Mouse (Mus musculus): Measurements from ENCODE around the gene Exoc6b. TPM values are rescaled to one million over a fixed set of nuclear protein-coding genes. Genes with fewer than 3 reads are reported as not detected.
"Not testable (repeated sequence)": the region's sequence is repeated elsewhere in the genome, so short reads cannot be mapped to it uniquely, and the experiment has no call there.

Exoc6b gene
- polyA plus RNA-seq, 1 experiment, result 0.56 TPM

GRCm38 (mm10) chr6:84631588-84631987 lies 437.7 kb downstream of the Exoc6b start:
- no peak overlapping the region for H3K4me3 ChIP-seq (replicated peaks)
- no peaks in the 10 kb centered on the region; the same call in 1 of the 2 replicates for H3K4me1 ChIP-seq
- peaks cover 2% of the 10 kb centered on the region for H3K27me3 ChIP-seq (replicated peaks)
- H3K36me3 ChIP-seq (replicated peaks; ENCODE audit: low read length), result no peaks in the 10 kb centered on the region
- no peak for TF ChIP-seq FLI1 (IDR thresholded peaks at IDR 0.05; ENCODE audit: low read length)
- H3K9me3 ChIP-seq, result no peaks in the 10 kb centered on the region

- no peak overlapping the region for H3K4me3 ChIP-seq (replicated peaks)
- H3K4me1 ChIP-seq, result no peaks in the 10 kb centered on the region; the same call in 1 of the 2 replicates
- TF ChIP-seq FLI1 (IDR thresholded peaks at IDR 0.05; ENCODE audit: low read length), result no peak
- TF ChIP-seq GATA1 (IDR thresholded peaks at IDR 0.05; ENCODE audit: borderline replicate concordance, low read length), result no peak
- H3K27me3 ChIP-seq (replicated peaks), result peaks cover 2% of the 10 kb centered on the region
- no peaks in the 10 kb centered on the region for H3K36me3 ChIP-seq (replicated peaks; ENCODE audit: low read length)
- H3K9me3 ChIP-seq, result no peaks in the 10 kb centered on the region
Measured at GRCm38 (mm10) chr6:84630276-84630675, 439.0 kb downstream of the Exoc6b start.

- H3K4me1 ChIP-seq, result no peaks in the 10 kb centered on the region; the same call in 1 of the 2 replicates
- peaks cover 2% of the 10 kb centered on the region for H3K27me3 ChIP-seq (replicated peaks)
- H3K4me3 ChIP-seq (replicated peaks), result no peak overlapping the region
- no peaks in the 10 kb centered on the region for H3K36me3 ChIP-seq (replicated peaks; ENCODE audit: low read length)
- H3K9me3 ChIP-seq, result no peaks in the 10 kb centered on the region
- no peak for TF ChIP-seq GATA1 (IDR thresholded peaks at IDR 0.05; ENCODE audit: borderline replicate concordance, low read length)
- no peak for TF ChIP-seq FLI1 (IDR thresholded peaks at IDR 0.05; ENCODE audit: low read length)
Measured at GRCm38 (mm10) chr6:84628831-84629230, 440.5 kb downstream of the Exoc6b start.

- Histone ChIP-seq H3K9me3 (no peaks in the 10 kb centered on the region), H3K4me1 (no peaks in the 10 kb centered on the region), H3K27me3 (replicated peaks) (peaks cover 2% of the 10 kb centered on the region), H3K4me3 (replicated peaks) (no peak overlapping the region), H3K36me3 (replicated peaks; ENCODE audit: low read length) (no peaks in the 10 kb centered on the region)
- TF ChIP-seq GATA1 (IDR thresholded peaks at IDR 0.05; ENCODE audit: borderline replicate concordance, low read length) (no peak), FLI1 (IDR thresholded peaks at IDR 0.05; ENCODE audit: low read length) (no peak)
Measured at GRCm38 (mm10) chr6:84626398-84626797, 442.9 kb downstream of the Exoc6b start.

GRCm38 (mm10) chr6:84619166-84619565 lies 450.1 kb downstream of the Exoc6b start:
- H3K4me3 ChIP-seq (replicated peaks), result no peak overlapping the region
- no peak for TF ChIP-seq GATA1 (IDR thresholded peaks at IDR 0.05; ENCODE audit: borderline replicate concordance, low read length)
- TF ChIP-seq FLI1 (IDR thresholded peaks at IDR 0.05; ENCODE audit: low read length), result no peak
- no peaks in the 10 kb centered on the region for H3K36me3 ChIP-seq (replicated peaks; ENCODE audit: low read length)
- no peaks in the 10 kb centered on the region for H3K4me1 ChIP-seq
- no peaks in the 10 kb centered on the region for H3K9me3 ChIP-seq
- H3K27me3 ChIP-seq (replicated peaks), result peaks cover 1% of the 10 kb centered on the region

GRCm38 (mm10) chr6:84617051-84617450 lies 452.3 kb downstream of the Exoc6b start:
- Histone ChIP-seq H3K9me3 (peaks cover 9% of the 10 kb centered on the region), H3K4me1 (no peaks in the 10 kb centered on the region), H3K36me3 (replicated peaks; ENCODE audit: low read length) (no peaks in the 10 kb centered on the region), H3K27me3 (replicated peaks) (peaks cover 1% of the 10 kb centered on the region), H3K4me3 (replicated peaks) (no peak overlapping the region)
- TF ChIP-seq FLI1 (IDR thresholded peaks at IDR 0.05; ENCODE audit: low read length) (no peak), GATA1 (IDR thresholded peaks at IDR 0.05; ENCODE audit: borderline replicate concordance, low read length) (no peak)

- no peak for TF ChIP-seq GATA1 (IDR thresholded peaks at IDR 0.05; ENCODE audit: borderline replicate concordance, low read length)
- H3K36me3 ChIP-seq (replicated peaks; ENCODE audit: low read length), result no peaks in the 10 kb centered on the region
- H3K4me1 ChIP-seq, result no peaks in the 10 kb centered on the region
- peaks cover 1% of the 10 kb centered on the region for H3K27me3 ChIP-seq (replicated peaks)
- peaks cover 9% of the 10 kb centered on the region for H3K9me3 ChIP-seq
- no peak overlapping the region for H3K4me3 ChIP-seq (replicated peaks)
Measured at GRCm38 (mm10) chr6:84616586-84616985, 452.7 kb downstream of the Exoc6b start.

- Histone ChIP-seq H3K4me3 (replicated peaks) (no peak overlapping the region), H3K9me3 (peaks cover 9% of the 10 kb centered on the region), H3K4me1 (no peaks in the 10 kb centered on the region), H3K36me3 (replicated peaks; ENCODE audit: low read length) (no peaks in the 10 kb centered on the region), H3K27me3 (replicated peaks) (peaks cover under 1% of the 10 kb centered on the region)
- TF ChIP-seq FLI1 (IDR thresholded peaks at IDR 0.05; ENCODE audit: low read length) (no peak), GATA1 (IDR thresholded peaks at IDR 0.05; ENCODE audit: borderline replicate concordance, low read length) (no peak)
Measured at GRCm38 (mm10) chr6:84613561-84613960, 455.8 kb downstream of the Exoc6b start.

GRCm38 (mm10) chr6:84601136-84601889 lies 468.0 kb downstream of the Exoc6b start:
- Histone ChIP-seq H3K4me3 (replicated peaks) (no peak overlapping the region), H3K9me3 (no peaks in the 10 kb centered on the region), H3K27me3 (replicated peaks) (peaks cover 13% of the 10 kb centered on the region), H3K4me1 (no peaks in the 10 kb centered on the region), H3K36me3 (replicated peaks; ENCODE audit: low read length) (no peaks in the 10 kb centered on the region)
- TF ChIP-seq FLI1 (IDR thresholded peaks at IDR 0.05; ENCODE audit: low read length), result no peak
- TF ChIP-seq GATA1 (IDR thresholded peaks at IDR 0.05; ENCODE audit: borderline replicate concordance, low read length), result no peak

GRCm38 (mm10) chr6:84599296-84599695 lies 470.0 kb downstream of the Exoc6b start:
- H3K9me3 ChIP-seq; H3K4me3 ChIP-seq (replicated peaks); H3K36me3 ChIP-seq (replicated peaks; ENCODE audit: low read length); H3K4me1 ChIP-seq: not testable (repeated sequence)
- peaks cover 29% of the 10 kb centered on the region for H3K27me3 ChIP-seq (replicated peaks)

GRCm38 (mm10) chr6:84598725-84599124 lies 470.6 kb downstream of the Exoc6b start:
- peaks cover 31% of the 10 kb centered on the region for H3K27me3 ChIP-seq (replicated peaks)
- no peak for TF ChIP-seq FLI1 (IDR thresholded peaks at IDR 0.05; ENCODE audit: low read length)
- TF ChIP-seq GATA1 (IDR thresholded peaks at IDR 0.05; ENCODE audit: borderline replicate concordance, low read length), result no peak
- no peaks in the 10 kb centered on the region for H3K4me1 ChIP-seq
- no peak overlapping the region for H3K4me3 ChIP-seq (replicated peaks)
- H3K36me3 ChIP-seq (replicated peaks; ENCODE audit: low read length), result no peaks in the 10 kb centered on the region
- H3K9me3 ChIP-seq, result no peaks in the 10 kb centered on the region

All from megakaryocyte, embryonic 14.5 days (primary cell).